Mouse (Mus musculus): ENCODE measurements around the gene Slc12a8. TPM values are rescaled to one million over a fixed set of nuclear protein-coding genes. Genes with fewer than 3 reads are reported as not detected.
A peak's percentile ranks its signal among the peaks of the same experiment; 100 is the strongest.

The Slc12a8 gene
- total and polyA plus RNA-seq, 2 experiments from 2014 or later, result 0.71 to 1.1 TPM

DNA sequence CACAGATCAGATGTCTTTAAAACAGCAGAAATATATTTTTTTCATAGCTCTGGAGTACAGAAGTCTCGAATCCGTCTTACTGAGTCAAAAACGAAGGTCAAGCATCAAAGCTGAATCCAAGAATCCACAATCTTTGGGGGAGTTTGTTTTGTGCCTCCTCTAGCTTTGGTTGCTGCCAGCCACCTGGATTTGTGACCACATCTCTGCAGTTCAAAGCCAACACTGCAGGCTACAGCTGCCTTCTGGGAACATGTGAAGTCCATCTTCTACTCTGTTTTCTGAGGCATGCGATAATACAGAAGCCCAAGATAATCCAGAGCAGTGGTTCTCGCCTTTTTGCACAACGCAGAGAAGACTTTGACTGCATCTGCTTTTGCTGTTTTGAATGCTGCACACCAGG is 149.1 kb downstream of the Slc12a8 start:
- Histone ChIP-seq H3K36me3 (ENCODE audit: insufficient read depth, low read length) (no peaks in the 10 kb centered on the region), H3K4me1 (ENCODE audit: insufficient read depth, low read length) (no peaks in the 10 kb centered on the region), H3K27ac (ENCODE audit: low read depth, low read length) (no peak overlapping the region), H3K27me3 (ENCODE audit: insufficient read depth, low read length) (no peaks in the 10 kb centered on the region), H3K4me2 (ENCODE audit: low read depth, low read length, poor library complexity, severe bottlenecking) (no peak overlapping the region), H3K9ac (replicated peaks; ENCODE audit: low read length, poor library complexity, severe bottlenecking) (no peak overlapping the region), H3K9me3 (ENCODE audit: low read length) (no peaks in the 10 kb centered on the region), H3K4me3 (ENCODE audit: low read depth, low read length) (no peak overlapping the region)
- no peak for TF ChIP-seq CTCF (IDR thresholded peaks at IDR 0.05)
- DNase-seq (ENCODE audit: low spot score), result no peak
- ATAC-seq (ENCODE audit: low FRiP score), result no peak
- WGBS, result 82% methylated on average over 6 of the region's 6 CpGs

DNA sequence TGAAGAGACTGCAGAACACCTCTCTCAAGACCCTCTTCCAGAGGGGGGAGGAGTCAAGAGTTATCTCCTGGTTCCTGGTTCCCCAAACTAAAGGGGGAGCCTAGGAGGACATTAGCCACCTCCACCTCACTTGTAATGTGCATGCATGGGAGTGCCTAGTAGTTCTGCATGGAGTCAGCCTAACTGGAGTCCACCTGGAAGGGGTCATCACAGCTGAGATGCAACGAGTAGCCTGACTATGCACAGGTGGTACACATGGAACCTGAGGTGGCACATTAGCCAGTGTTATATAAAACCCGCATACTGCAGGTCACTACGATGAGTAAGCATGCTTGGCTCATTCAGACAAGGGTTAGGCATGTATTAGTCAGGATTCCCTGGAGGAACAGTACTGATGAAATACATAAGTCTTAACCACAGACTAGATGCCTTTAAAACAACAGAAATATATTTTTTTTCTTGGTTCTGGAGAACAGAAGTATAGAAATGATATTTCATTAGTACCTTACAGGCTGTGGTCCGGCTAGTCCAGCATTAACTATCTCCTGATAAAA is 149.9 kb downstream of the Slc12a8 start:
- no peak for TF ChIP-seq CTCF (IDR thresholded peaks at IDR 0.05)
- no peak for ATAC-seq (ENCODE audit: low FRiP score)
- Histone ChIP-seq H3K4me1 (ENCODE audit: insufficient read depth, low read length) (no peaks in the 10 kb centered on the region), H3K27me3 (ENCODE audit: insufficient read depth, low read length) (no peaks in the 10 kb centered on the region), H3K4me2 (ENCODE audit: low read depth, low read length, poor library complexity, severe bottlenecking) (no peak overlapping the region), H3K36me3 (ENCODE audit: insufficient read depth, low read length) (no peaks in the 10 kb centered on the region), H3K27ac (ENCODE audit: low read depth, low read length) (no peak overlapping the region), H3K4me3 (ENCODE audit: low read depth, low read length) (no peak overlapping the region), H3K9ac (replicated peaks; ENCODE audit: low read length, poor library complexity, severe bottlenecking) (no peak overlapping the region), H3K9me3 (ENCODE audit: low read length) (no peaks in the 10 kb centered on the region)
- no peak for DNase-seq (ENCODE audit: low spot score)
- WGBS, result 92% methylated on average over 4 of the region's 4 CpGs

DNA sequence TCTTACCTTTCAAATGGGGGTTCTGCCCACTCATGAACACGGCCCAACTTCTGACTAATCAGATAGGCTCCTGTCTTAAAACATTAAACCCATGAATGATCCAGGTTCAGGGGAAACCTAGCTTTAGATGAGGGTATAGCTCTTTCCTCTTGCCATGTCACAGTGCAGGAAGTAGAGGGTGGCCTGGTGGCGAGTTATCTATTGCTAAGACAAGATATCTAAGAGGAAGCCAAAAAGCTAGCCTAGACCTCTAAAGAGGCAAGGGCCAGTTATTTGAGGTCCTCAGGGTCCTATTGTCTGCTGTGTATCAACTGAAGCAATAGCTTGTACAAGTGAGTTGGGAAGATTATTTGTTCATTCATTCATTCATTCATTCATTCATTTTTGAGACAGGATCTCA is 151.3 kb downstream of the Slc12a8 start:
- no peak for ATAC-seq (ENCODE audit: low FRiP score)
- Histone ChIP-seq H3K4me3 (ENCODE audit: low read depth, low read length) (no peak overlapping the region), H3K9ac (replicated peaks; ENCODE audit: low read length, poor library complexity, severe bottlenecking) (no peak overlapping the region), H3K4me1 (ENCODE audit: insufficient read depth, low read length) (no peaks in the 10 kb centered on the region), H3K27me3 (ENCODE audit: insufficient read depth, low read length) (no peaks in the 10 kb centered on the region), H3K27ac (ENCODE audit: low read depth, low read length) (no peak overlapping the region), H3K4me2 (ENCODE audit: low read depth, low read length, poor library complexity, severe bottlenecking) (no peak overlapping the region), H3K9me3 (ENCODE audit: low read length) (no peaks in the 10 kb centered on the region), H3K36me3 (ENCODE audit: insufficient read depth, low read length) (no peaks in the 10 kb centered on the region)
- TF ChIP-seq CTCF (IDR thresholded peaks at IDR 0.05), result no peak
- no peak for DNase-seq (ENCODE audit: low spot score)
- WGBS, result 92% methylated on average over 2 of the region's 2 CpGs

DNA sequence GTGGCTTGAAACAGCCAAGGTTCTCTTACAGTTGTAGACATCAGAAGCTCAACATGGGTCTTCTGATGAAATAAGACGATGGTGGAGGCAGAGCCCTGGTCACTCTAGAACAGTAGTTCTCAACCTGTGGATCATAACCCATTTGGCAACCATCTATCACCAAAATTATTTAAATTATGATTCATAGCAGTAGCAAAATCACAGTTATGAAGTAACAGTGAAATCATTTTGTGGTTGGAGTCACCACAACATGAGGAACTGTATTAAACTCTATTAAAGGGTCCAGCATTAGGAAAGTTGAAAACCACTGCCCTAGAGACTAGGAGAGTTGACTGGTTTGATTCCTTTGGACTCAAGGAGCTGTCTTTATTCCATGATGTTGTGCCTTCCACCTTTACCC is 151.9 kb downstream of the Slc12a8 start:
- no peaks in the 10 kb centered on the region for H3K36me3 ChIP-seq (ENCODE audit: insufficient read depth, low read length)
- no peak for ATAC-seq (ENCODE audit: low FRiP score)
- no peaks in the 10 kb centered on the region for H3K27me3 ChIP-seq (ENCODE audit: insufficient read depth, low read length)
- no peaks in the 10 kb centered on the region for H3K9me3 ChIP-seq (ENCODE audit: low read length)
- DNase-seq (ENCODE audit: low spot score), result no peak
- H3K4me1 ChIP-seq (ENCODE audit: insufficient read depth, low read length), result no peaks in the 10 kb centered on the region
- H3K4me2 ChIP-seq (ENCODE audit: low read depth, low read length, poor library complexity, severe bottlenecking), result no peak overlapping the region
- H3K4me3 ChIP-seq (ENCODE audit: low read depth, low read length), result no peak overlapping the region
- no peak overlapping the region for H3K27ac ChIP-seq (ENCODE audit: low read depth, low read length)
- 83% methylated on average over 1 of the region's 1 CpGs for WGBS
- no peak for TF ChIP-seq CTCF (IDR thresholded peaks at IDR 0.05)
- no peak overlapping the region for H3K9ac ChIP-seq (replicated peaks; ENCODE audit: low read length, poor library complexity, severe bottlenecking)

DNA sequence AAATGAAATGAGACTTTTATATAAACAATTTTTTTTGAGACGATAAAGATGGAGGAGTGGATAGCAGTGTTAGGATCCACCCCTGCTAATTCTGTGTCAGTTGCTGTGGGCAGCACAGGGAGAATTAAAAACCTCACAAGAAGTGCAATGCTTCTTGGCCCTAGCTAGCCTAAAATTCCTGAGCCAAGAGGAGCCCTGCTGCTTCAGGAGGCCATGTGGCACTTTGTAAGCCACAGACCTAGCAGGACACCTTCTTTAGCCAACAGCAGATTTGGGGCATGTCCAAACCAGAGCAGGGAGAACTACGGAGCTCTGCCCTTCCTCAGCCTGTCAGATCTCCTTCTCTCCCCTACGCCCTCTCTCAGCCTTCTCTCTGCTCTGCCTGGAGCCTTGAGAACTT is 153.2 kb downstream of the Slc12a8 start:
- H3K9ac ChIP-seq (replicated peaks; ENCODE audit: low read length, poor library complexity, severe bottlenecking), result no peak overlapping the region
- no peaks in the 10 kb centered on the region for H3K4me1 ChIP-seq (ENCODE audit: insufficient read depth, low read length)
- ATAC-seq (ENCODE audit: low FRiP score) (no peak), DNase-seq (ENCODE audit: low spot score) (peak; percentile 75)
- 60% methylated on average over 3 of the region's 3 CpGs for WGBS
- H3K4me2 ChIP-seq (ENCODE audit: low read depth, low read length, poor library complexity, severe bottlenecking), result no peak overlapping the region
- no peaks in the 10 kb centered on the region for H3K36me3 ChIP-seq (ENCODE audit: insufficient read depth, low read length)
- no peak overlapping the region for H3K27ac ChIP-seq (ENCODE audit: low read depth, low read length)
- H3K27me3 ChIP-seq (ENCODE audit: insufficient read depth, low read length), result no peaks in the 10 kb centered on the region
- no peak for TF ChIP-seq CTCF (IDR thresholded peaks at IDR 0.05)
- no peak overlapping the region for H3K4me3 ChIP-seq (ENCODE audit: low read depth, low read length)
- no peaks in the 10 kb centered on the region for H3K9me3 ChIP-seq (ENCODE audit: low read length)

DNA sequence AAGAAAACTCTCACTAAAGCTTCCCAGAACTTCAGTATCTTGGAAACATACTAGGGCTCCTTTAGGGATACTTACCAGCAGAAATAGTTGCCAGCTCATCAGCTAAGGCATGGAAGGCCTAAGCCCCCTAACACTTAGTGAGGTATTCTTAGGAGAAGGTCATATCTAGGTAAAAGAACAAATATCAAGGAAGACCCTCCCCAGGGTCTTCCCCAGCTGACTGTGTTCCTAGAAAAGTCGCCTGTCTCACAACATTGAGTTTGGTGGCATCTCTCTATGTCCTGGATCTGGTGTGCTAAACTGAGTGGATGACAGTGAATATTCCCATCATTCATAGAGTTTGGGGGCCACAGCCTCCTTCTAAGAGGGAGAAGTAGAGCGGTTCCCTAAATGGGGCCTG is 153.8 kb downstream of the Slc12a8 start:
- no peaks in the 10 kb centered on the region for H3K4me1 ChIP-seq (ENCODE audit: insufficient read depth, low read length)
- H3K4me3 ChIP-seq (ENCODE audit: low read depth, low read length), result no peak overlapping the region
- H3K27ac ChIP-seq (ENCODE audit: low read depth, low read length), result no peak overlapping the region
- no peak overlapping the region for H3K4me2 ChIP-seq (ENCODE audit: low read depth, low read length, poor library complexity, severe bottlenecking)
- WGBS, result 92% methylated on average over 2 of the region's 2 CpGs
- no peak for ATAC-seq (ENCODE audit: low FRiP score)
- no peak overlapping the region for H3K9ac ChIP-seq (replicated peaks; ENCODE audit: low read length, poor library complexity, severe bottlenecking)
- H3K27me3 ChIP-seq (ENCODE audit: insufficient read depth, low read length), result no peaks in the 10 kb centered on the region
- H3K36me3 ChIP-seq (ENCODE audit: insufficient read depth, low read length), result no peaks in the 10 kb centered on the region
- no peak for DNase-seq (ENCODE audit: low spot score)
- TF ChIP-seq CTCF (IDR thresholded peaks at IDR 0.05), result no peak
- no peaks in the 10 kb centered on the region for H3K9me3 ChIP-seq (ENCODE audit: low read length)
